Mouse (Mus musculus) CD4-positive helper T cell, adult 2 months (primary cell): Measurements from ENCODE around the gene Csgalnact2.

Experiments used
- DNase-seq: peaks from one replicate; pipeline ENCODE4 v3.0.0-alpha.2; 2012; ENCODE audit warnings: low read depth, missing footprints, low spot score

Gene Csgalnact2

DNA sequence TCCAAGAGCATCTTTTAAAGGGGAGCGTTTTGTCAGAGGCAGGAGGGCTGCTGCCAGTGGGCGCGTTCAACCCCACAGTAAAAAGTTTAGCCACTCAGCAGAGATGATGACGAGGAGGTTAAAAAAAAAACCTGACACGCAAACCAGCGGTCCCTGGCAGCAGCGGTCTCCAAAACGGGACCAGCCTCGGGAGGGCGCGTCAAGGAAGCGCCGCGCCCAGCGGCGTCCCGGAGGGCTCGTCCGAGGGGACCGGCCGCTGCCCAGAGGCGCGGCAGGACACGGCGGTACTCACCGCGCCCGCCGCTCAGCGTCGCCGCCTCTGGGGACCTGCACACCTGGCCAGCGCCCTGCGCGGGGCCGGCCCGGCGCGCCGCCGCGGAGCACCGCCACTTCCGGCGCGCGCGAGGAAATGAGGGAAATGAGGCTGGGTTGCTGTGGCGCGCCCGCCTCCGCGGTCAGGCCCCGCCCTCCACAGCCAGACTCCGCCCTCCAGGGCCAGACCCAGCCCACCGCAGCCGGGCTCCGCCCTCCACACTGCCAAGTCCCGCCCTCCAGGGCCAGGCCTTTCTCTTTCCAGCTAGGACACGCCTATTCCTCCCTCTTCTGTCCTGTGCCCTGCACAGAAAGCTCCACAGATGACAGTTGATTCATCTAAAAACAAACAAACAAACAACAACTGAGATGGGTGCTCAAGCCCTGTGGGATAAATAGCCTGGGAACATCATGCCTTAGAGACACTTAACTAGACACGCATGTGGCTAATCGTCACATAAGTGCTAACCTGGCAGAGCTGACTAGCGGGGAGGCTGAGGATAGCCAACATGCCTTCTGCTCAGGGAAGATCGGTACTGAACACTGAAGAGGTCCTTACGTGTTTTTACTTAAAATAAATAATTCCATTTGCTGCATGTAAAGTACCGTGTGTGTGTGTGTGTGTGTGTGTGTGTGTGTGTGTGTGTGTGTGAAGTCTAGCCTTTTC lies at the start of gene Csgalnact2:
TSS of gene Csgalnact2 (minus strand) at position 410 of the 979 bp plus-strand sequence.
- peak; percentile 91 for DNase-seq

DNA sequence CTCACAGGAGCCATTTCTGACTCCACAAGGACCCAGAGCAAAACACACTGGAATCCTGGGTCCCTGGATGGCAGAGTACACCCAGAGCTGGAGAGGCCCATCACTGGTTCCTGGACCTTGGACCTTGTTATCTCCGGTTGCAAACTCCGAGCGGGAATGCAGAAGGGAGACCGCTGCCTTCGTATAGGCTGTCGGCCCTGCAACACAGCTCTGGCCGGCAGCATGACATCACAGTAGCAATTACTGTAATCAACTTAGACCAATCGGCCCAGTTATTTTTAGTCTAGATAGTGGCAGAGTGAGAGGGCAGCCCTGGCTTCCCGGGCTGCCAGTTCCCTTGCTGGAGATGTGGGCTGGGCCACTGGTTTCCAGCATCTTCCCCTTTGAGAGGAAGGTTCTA lies 49.7 kb upstream of the Csgalnact2 start:
- no peak for DNase-seq

GRCm38 (mm10) chr6:118187285-118187641 lies 48.3 kb upstream of the Csgalnact2 start:
- no peak for DNase-seq

GRCm38 (mm10) chr6:118186620-118187284 lies 47.8 kb upstream of the Csgalnact2 start:
- no peak for DNase-seq

- DNase-seq: no peak
These were observed 45.2 kb upstream of the Csgalnact2 start for GRCm38 (mm10) chr6:118184126-118184525.

GRCm38 (mm10) chr6:118180085-118180423 lies 41.1 kb upstream of the Csgalnact2 start:
- no peak for DNase-seq

- DNase-seq: peak; percentile 73
These were observed 40.6 kb upstream of the Csgalnact2 start for GRCm38 (mm10) chr6:118179316-118180084.

DNA sequence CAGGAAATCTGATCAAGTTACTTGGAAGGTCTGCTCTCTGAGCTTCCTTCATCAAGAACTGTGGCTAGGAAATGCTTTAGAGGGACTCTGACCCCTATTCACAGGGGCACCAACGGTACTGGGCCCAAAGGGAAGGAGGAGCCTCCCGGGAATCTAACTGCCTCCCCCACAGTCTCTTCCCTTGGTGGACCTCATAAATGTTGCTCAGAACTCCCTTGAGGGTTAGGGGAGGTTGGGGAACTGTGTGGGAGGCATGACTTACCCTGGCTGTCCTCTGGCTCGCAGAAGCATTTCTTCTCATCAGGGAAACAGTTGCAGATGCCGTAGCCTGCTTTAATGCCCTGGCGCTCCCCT lies 35.0 kb upstream of the Csgalnact2 start:
- no peak for DNase-seq

DNA sequence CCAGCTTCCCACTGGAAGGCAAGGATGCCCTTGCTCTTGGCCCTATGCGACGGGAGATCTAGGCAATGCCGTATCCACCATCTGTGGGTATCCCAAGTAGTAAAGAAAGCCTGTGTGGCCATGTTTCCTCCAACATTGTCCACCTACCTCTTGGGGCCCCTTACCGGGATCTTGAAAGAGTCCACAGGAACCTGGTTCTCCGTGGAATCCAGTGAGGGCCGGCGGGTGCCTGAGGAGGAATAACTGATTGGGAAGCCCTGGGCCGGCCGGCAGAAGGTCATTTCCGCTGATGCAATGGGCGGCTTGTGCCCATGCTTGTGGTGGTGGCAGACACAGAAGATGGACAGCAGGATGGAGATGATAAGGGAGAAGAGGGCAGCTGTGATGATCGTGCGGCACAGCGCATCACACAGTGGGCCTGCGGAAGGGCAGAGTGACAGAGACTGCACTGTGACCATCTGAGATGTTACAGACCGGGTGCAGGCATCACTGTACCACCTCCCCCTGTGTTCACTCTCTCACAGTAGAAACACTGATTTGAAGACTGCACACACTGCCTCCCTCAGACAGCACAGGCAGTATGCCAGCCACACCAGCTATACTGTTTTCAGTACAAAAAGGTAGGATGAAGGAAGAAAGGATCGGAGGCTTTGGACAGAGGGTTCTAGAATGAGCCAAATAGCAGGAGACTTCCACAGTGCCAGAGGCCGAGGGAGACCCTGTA lies 34.5 kb upstream of the Csgalnact2 start:
- DNase-seq: no peak

DNA sequence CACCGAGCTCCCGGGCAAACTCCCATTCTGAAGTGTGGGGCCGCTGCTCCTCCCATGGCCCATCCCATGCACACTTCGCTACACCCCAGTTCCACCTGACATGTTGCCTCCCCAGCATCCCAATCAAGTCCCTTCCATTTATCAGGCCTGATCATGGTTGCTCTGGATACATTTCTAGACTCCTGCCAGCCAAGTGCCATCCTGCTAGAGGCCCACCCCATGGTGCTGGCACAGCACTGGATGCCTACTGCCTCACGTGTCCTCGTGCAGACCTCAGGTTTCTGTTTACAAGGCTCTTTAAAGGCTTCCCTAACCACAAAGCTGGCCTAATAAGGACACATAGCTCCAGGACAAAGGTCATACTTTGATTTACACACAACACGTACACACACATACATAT lies 32.4 kb upstream of the Csgalnact2 start:
- DNase-seq: no peak

DNA sequence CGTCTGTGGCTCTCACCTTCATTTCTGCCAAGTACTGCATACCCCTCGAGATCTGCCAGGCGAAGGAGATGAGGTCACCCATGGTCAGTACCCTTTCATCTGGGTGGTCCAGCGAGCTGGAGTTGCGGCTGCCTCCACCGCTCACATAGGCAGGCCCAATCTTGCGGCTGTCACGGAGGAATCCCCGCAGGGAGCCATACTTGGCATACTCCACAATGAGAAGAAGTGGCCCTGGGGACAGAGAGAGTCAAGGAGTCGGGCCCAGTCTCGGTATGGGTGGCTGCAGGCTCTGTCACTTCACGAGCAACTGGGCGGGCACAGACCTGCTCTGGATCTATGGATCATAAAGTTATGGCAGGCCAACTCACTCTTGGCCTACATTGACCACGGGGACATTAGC lies 29.2 kb upstream of the Csgalnact2 start:
- DNase-seq: no peak

DNA sequence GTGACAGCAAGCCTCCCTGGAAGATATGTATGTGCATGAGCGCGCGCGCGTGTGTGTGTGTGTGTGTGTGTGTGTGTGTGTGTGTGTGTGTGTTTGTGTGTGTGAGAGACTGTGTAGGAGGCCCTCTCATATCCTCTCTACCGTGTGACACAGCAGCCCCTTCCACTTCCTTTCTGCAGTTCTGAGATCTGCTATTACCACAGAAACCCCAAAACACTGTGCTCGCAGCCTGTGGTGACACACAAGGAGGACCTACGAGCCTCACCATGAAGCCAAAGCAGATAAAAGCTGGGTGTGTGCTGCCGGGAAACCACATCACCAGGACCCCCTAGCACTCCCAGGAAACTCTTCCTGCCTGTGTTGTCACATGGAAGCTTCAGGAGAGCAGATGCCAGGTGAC lies 28.1 kb upstream of the Csgalnact2 start:
- peak; percentile 91 for DNase-seq

- no peak for DNase-seq
These were observed 26.6 kb upstream of the Csgalnact2 start for GRCm38 (mm10) chr6:118165516-118165915.

DNA sequence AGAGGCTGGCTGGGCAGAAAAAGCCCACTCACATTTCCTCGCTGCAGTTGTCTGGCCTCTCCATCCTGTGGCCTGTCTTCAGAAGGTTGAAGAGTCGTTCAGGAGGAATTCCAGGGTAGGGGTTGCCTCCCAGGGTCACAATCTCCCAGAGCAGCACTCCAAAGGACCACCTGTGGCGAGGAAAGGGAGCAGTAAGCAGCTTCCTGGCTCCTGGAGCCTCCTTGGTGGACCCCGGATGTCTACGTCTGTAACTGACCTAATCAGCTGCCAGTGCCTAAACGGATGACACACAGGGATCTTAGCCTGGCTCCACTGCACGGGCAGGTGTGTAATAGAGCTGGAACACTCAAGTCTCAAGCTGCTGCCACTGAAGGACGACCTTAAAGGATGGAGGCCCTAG lies 25.8 kb upstream of the Csgalnact2 start:
- DNase-seq: no peak

DNA sequence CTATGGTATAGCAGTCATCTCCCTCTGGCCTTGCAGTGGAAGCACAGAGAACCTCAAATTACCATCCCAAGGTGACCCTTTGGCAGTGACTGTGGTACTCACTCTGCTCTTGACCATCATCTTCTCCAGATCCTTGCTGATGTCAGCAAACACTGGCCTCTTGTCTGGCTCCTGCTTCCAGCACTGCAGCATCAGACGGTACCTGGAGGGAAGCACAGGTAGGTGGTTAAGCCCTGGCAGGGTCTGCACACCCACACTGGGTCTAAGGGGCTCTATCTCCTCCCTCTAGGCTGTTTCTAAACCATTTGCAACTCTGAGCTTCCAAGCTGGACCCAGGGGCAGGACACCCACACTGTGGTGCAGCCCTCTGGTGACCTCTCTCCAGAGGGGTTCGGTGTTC lies 24.1 kb upstream of the Csgalnact2 start:
- no peak for DNase-seq

DNA sequence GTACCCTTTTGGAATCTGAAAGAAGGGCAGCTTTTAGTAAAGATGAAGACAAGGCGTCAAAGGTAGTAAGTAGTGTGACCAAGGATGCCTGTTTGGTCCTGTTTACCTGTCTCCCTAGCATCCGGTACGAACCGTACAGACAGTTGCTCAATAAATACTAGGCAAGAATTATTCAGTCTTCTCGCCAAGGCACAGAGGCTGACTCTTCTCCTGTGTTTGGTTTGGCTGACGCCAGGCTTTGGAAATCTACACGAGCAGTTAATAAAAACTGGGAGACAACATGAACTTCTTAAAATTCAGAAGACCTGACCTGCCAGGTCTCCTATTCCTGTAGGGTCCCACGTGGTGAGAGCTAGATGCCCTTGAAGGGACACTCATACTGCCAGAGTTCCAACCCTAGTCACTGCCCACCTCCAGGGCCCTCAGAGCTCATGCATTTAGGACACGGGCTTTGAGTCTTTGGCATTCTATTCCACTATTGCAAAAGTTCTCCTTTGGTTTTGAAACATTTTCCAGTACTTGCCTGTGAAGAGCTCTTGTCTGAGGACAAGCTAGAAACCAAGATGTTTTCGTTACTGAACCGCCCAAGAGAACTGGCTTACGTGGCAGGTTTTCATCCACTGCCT lies 23.6 kb upstream of the Csgalnact2 start:
- no peak for DNase-seq

DNA sequence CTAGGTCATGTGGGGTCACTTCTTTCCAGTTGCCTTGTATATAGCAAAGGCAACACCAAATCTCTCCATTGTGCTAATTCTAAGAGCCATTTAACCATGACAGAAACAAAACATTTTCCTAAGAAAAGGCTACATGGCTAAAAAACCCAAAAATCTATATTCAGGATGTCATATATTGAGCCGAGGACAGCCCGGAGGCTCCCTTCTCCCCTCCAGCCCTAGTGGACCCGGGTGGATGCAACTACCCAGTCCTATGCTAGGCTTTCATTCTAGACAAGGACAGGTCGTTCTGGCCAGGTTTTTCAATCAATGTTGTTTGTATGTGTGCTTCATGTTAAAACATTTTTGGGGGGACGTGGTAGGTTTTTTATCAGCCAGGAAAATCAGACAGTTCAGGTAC lies 14.2 kb upstream of the Csgalnact2 start:
- DNase-seq: no peak

DNA sequence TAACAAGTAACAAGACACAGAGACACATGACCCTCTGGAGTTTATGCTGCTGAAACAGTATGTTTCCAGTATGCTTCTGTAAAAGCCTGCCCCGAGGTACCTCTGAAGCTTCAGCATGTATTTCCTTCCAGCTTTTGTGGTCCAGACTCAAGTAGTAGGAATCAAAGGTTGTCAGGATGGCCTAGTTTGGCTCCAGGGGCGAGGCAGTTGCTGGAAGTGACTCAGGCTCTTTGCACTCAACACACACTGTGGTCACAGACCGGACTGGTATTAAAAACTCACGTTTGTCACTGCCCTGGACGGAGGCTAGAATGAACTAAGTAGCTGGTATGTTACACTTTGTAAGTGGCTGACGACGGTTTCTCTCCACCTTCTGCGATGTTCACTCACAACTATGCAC lies 12.0 kb upstream of the Csgalnact2 start:
- no peak for DNase-seq

DNA sequence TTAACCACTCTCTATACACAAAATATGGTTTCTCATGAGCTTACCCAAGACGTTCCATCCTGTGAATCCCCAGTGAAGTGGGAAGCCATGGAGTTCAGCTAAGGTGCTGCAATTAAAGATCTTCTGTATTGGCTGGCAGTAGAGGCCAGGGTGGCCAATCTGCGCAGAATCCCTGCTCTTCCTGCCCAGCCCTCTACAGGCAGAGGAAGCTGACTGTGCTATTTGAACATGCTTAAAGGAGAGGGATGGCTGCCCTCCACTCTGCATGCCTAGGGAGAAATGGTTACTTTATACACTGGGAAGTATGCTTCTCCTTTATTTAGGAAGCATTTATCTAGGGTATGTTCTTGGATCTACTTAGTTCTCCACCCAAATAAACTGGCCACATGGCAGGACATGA lies 11.6 kb upstream of the Csgalnact2 start:
- DNase-seq: no peak

DNA sequence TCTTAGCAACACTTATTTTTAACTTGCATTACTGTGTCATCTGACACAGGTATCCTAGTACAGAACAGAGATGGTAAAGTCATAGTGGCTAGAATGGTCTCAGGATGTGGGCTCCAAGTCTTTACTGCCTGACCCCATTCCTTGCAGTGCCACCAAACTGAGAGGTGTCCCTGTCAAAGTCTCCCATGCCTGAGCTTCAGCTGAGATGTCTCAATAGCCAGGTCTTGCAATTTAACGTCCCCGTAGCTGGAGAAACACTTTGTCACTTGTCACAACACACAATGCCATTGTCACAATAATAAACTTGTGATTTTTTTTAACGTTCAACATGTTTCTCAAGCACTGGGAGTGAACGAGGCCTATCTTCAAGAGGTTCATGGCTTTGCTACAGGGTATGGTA lies 11.2 kb upstream of the Csgalnact2 start:
- DNase-seq: no peak

DNA sequence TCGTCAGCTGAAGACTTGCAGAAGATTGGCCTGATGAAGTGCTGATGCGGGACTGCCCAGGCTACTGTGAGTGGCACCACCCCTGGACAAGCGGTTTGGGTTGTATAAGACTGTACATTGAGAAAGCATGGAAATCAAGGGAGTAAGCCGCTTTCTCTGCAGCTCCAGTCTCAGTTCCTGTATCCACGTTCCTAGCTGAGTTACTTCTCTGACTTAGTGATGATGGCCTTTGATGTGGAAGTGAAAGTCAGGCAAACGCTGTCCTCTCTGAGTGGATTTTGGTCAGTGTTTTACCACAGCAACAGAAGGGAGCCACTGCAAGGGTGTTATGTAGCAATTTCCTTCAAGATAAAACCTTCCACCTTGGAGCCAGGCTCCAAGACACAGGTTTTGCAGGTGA lies 2.0 kb upstream of the Csgalnact2 start:
- no peak for DNase-seq
